Mouse (Mus musculus): ENCODE data around the gene Tns2. TPM values are rescaled to one million over a fixed set of nuclear protein-coding genes. Genes with fewer than 3 reads are reported as not detected.

The Tns2 gene
- total RNA-seq, 4 experiments from 2014 or later = 17.3 to 37.7 (median 32.0) TPM

- no peak for DNase-seq (ENCODE audit: low spot score in 2 of 2)
Observed at GRCm38 (mm10) chr15:102091688-102092087, 8.5 kb upstream of the Tns2 start.

GRCm38 (mm10) chr15:102092222-102092621 lies 8.0 kb upstream of the Tns2 start:
- DNase-seq (ENCODE audit: low spot score in 2 of 2) = no peak

- DNase-seq (ENCODE audit: low spot score in 2 of 2) = no peak
Observed at GRCm38 (mm10) chr15:102094157-102094556, 6.1 kb upstream of the Tns2 start.

- no peak for DNase-seq (ENCODE audit: low spot score in 2 of 2)
Observed at GRCm38 (mm10) chr15:102094988-102095387, 5.2 kb upstream of the Tns2 start.

- DNase-seq (ENCODE audit: low spot score in 2 of 2) = peak; percentile 43 to 56
Observed at GRCm38 (mm10) chr15:102097147-102097915, 2.9 kb upstream of the Tns2 start.

GRCm38 (mm10) chr15:102097991-102098555 lies 2.1 kb upstream of the Tns2 start:
- peak; percentile 37 to 50 for DNase-seq (ENCODE audit: low spot score in 2 of 2)

- no peak for DNase-seq (ENCODE audit: low spot score in 2 of 2)
Observed at GRCm38 (mm10) chr15:102099260-102099659, 953 bp upstream of the Tns2 start.

GRCm38 (mm10) chr15:102099771-102100160 lies 447 bp upstream of the Tns2 start:
- no peak for DNase-seq (ENCODE audit: low spot score in 2 of 2)

- peak; percentile 12 to 18 for DNase-seq (ENCODE audit: low spot score in 2 of 2)
Observed at GRCm38 (mm10) chr15:102100996-102101671, 921 bp downstream of the Tns2 start.

GRCm38 (mm10) chr15:102101672-102102541 lies 1.7 kb downstream of the Tns2 start:
- DNase-seq (ENCODE audit: low spot score in 2 of 2) = peak in 1 of 2 experiments; percentile 48

GRCm38 (mm10) chr15:102102548-102103121 lies 2.4 kb downstream of the Tns2 start:
- peak in 1 of 2 experiments; percentile 63 for DNase-seq (ENCODE audit: low spot score in 2 of 2)

- peak in 1 of 2 experiments; percentile 60 for DNase-seq (ENCODE audit: low spot score in 2 of 2)
Observed at GRCm38 (mm10) chr15:102103371-102103946, 3.2 kb downstream of the Tns2 start.

- peak; percentile 91 for DNase-seq (ENCODE audit: low spot score in 2 of 2)
Observed at GRCm38 (mm10) chr15:102103947-102104555, 3.8 kb downstream of the Tns2 start.

- peak; percentile 75 to 82 for DNase-seq (ENCODE audit: low spot score in 2 of 2)
Observed at GRCm38 (mm10) chr15:102105360-102105759, 5.1 kb downstream of the Tns2 start.

GRCm38 (mm10) chr15:102105764-102106730 lies 5.8 kb downstream of the Tns2 start:
- DNase-seq (ENCODE audit: low spot score in 2 of 2) = peak in 1 of 2 experiments; percentile 27

GRCm38 (mm10) chr15:102106754-102107456 lies 6.7 kb downstream of the Tns2 start:
- peak in 1 of 2 experiments; percentile 17 for DNase-seq (ENCODE audit: low spot score in 2 of 2)

GRCm38 (mm10) chr15:102107689-102108573 lies 7.7 kb downstream of the Tns2 start:
- peak in 1 of 2 experiments; percentile 45 for DNase-seq (ENCODE audit: low spot score in 2 of 2)
